Mouse (Mus musculus) lung, embryonic 14.5 days (tissue): ENCODE results near the gene Insm2. TPM values are rescaled to one million over a fixed set of nuclear protein-coding genes. Genes with fewer than 3 reads are reported as not detected.

Experiments
- ATAC-seq: fragments of 200-750 bp; cut with Nextera tagmentation; 2 replicates; pipeline ENCODE4 v1.8.0; 2017; ENCODE audit warnings: mild to moderate bottlenecking, moderate TSS enrichment, moderate library complexity; ENCODE audit not compliant: insufficient read depth
- DNase-seq: peaks from one replicate; pipeline ENCODE4 v3.0.0-alpha.2; 2015
- H3K27ac ChIP-seq: fragments of 300-500 bp; sonication (generic); 2 replicates; pipeline ENCODE4 v1.5.1; 2014; ENCODE audit warnings: low read depth, mild to moderate bottlenecking, moderate library complexity
- H3K27me3 ChIP-seq: fragments of 300-500 bp; sonication (generic); 2 replicates; pipeline ENCODE4 v1.6.1; 2014; ENCODE audit warnings: low read length, control low read depth; ENCODE audit not compliant: insufficient read depth
- H3K36me3 ChIP-seq: fragments of 300-500 bp; sonication (generic); 2 replicates; pipeline ENCODE4 v1.6.1; 2014; ENCODE audit warnings: control low read depth; ENCODE audit not compliant: insufficient read depth
- H3K4me1 ChIP-seq: fragments of 300-500 bp; sonication (generic); 2 replicates; pipeline ENCODE4 v1.6.1; 2014; ENCODE audit warnings: antibody characterized with exemption, control low read depth; ENCODE audit not compliant: insufficient read depth
- H3K4me2 ChIP-seq: fragments of 300-500 bp; sonication (generic); 2 replicates; pipeline ENCODE4 v1.6.1; 2014; ENCODE audit warnings: mild to moderate bottlenecking
- H3K4me3 ChIP-seq: fragments of 300-500 bp; sonication (generic); 2 replicates; pipeline ENCODE4 v1.5.1; 2014; ENCODE audit warnings: low read depth, low read length
- H3K9ac ChIP-seq: fragments of 300-500 bp; sonication (generic); 2 replicates; pipeline ENCODE4 v1.6.1; 2014
- H3K9me3 ChIP-seq: fragments of 300-500 bp; sonication (generic); 2 replicates; pipeline ENCODE4 v1.6.1; 2016; ENCODE audit warnings: low read depth, low read length, control low read depth
- CTCF ChIP-seq: IDR thresholded peaks from 2 replicates; pipeline ENCODE4 v1.5.1; 2016; ENCODE audit warnings: antibody characterized with exemption, low read depth
- WGBS: fragments of 180-500 bp; shearing (Covaris S2); extraction: QIAGEN DNeasy Blood & Tissue Kit; methylation state at CpG from one replicate; pipeline ENCODE4 v1.1.7; 2014; 5-methylcytosine and 5-hydroxymethylcytosine counted together
- polyA plus RNA-seq: library from polyadenylated mRNA; unstranded; fragments of >200 nt; fragmentation: Nextera tagmentation; extraction: Ambion mirVana; gene quantifications from 2 replicates; pipeline ENCODE4 v1.2.1, GENCODE M21; 2014

Gene Insm2
- polyA plus RNA-seq, 1 experiment from 2014 or later = 0.20 TPM

DNA sequence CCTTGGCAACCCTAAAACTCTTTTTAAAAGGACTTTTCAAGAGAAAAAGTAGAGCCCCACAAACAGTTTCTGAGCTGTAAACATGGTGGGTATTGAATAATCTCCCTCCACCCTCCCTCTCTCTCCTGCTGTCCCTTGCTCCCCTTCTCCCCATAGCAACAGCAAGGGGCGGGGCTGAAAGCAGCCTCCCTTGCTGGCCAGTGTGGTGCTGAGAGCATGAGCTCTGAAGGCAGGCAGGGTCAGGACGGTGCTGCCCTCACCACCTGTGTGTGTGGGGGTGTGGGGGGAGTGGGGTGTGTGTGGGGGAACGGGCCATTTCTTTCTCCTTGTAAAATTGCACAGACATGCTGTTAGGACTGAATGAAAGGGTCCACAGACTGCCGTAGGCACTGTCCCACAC is 8.7 kb downstream of the Insm2 start:
- no peaks in the 10 kb centered on the region for H3K36me3 ChIP-seq
- 37% methylated on average over 4 of the region's 4 CpGs for WGBS
- H3K9ac ChIP-seq = no peak overlapping the region
- no peak for ATAC-seq
- DNase-seq = no peak
- H3K27me3 ChIP-seq = no peaks in the 10 kb centered on the region
- no peak for TF ChIP-seq CTCF
- H3K4me3 ChIP-seq = no peak overlapping the region
- H3K9me3 ChIP-seq = no peaks in the 10 kb centered on the region
- H3K4me2 ChIP-seq = no peak overlapping the region
- no peak overlapping the region for H3K27ac ChIP-seq
- H3K4me1 ChIP-seq = no peaks in the 10 kb centered on the region

GRCm38 (mm10) chr12:55610812-55611211 is 11.6 kb downstream of the Insm2 start:
- TF ChIP-seq CTCF = no peak
- 47% methylated on average over 2 of the region's 2 CpGs for WGBS
- Histone ChIP-seq H3K4me1 (no peaks in the 10 kb centered on the region), H3K4me3 (no peak overlapping the region), H3K27me3 (no peaks in the 10 kb centered on the region), H3K9ac (no peak overlapping the region), H3K4me2 (no peak overlapping the region), H3K36me3 (no peaks in the 10 kb centered on the region), H3K9me3 (no peaks in the 10 kb centered on the region), H3K27ac (no peak overlapping the region)
- DNase-seq (no peak), ATAC-seq (no peak)

GRCm38 (mm10) chr12:55620321-55620720 is 21.1 kb downstream of the Insm2 start:
- 81% methylated on average over 2 of the region's 2 CpGs for WGBS
- H3K4me1 ChIP-seq = no peaks in the 10 kb centered on the region

DNA sequence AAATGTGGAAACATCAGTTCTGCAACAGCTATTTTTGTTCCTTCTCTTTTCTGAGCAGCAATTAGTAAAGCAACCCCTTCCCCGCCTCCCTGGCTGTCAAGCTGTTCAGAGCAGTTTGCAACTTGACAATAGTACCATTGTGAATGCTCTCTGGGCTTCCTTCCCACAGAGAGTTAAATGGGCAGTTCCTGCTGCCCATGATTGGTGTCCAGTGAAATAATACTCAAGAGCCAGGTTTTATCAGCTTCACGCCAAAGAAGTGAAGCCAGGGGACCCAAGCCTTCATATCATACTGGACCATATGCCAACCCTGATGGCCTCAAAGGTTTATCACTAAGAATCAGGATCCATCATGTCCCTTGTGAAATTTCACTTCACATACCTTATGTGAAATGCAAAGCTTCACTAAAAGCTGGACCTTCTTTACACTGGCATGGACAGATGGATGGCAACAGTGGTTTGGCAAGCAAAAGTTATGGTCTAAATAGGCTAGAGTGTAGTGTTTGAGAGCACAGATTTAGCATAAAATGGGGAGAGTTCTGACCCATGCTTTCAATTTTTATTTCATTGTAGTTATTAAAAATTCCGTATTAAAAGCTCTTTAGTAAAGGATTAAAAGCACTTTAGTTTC is 23.5 kb downstream of the Insm2 start:
- TF ChIP-seq CTCF = no peak
- Histone ChIP-seq H3K4me3 (no peak overlapping the region), H3K27ac (no peak overlapping the region), H3K9me3 (no peaks in the 10 kb centered on the region), H3K4me2 (no peak overlapping the region), H3K4me1 (no peaks in the 10 kb centered on the region), H3K9ac (no peak overlapping the region), H3K27me3 (no peaks in the 10 kb centered on the region), H3K36me3 (no peaks in the 10 kb centered on the region)
- DNase-seq (no peak), ATAC-seq (no peak)
- 59% methylated on average over 3 of the region's 3 CpGs for WGBS

More at GRCm38 (mm10) chr12:55620321-55620720, 21.1 kb downstream of the Insm2 start:
- no peaks in the 10 kb centered on the region for H3K27me3 ChIP-seq
- H3K4me3 ChIP-seq = no peak overlapping the region
- no peaks in the 10 kb centered on the region for H3K9me3 ChIP-seq
- no peak overlapping the region for H3K9ac ChIP-seq
- no peak overlapping the region for H3K4me2 ChIP-seq
- TF ChIP-seq CTCF = no peak
- H3K27ac ChIP-seq = no peak overlapping the region
- ATAC-seq (no peak), DNase-seq (no peak)
- H3K36me3 ChIP-seq = no peaks in the 10 kb centered on the region

DNA sequence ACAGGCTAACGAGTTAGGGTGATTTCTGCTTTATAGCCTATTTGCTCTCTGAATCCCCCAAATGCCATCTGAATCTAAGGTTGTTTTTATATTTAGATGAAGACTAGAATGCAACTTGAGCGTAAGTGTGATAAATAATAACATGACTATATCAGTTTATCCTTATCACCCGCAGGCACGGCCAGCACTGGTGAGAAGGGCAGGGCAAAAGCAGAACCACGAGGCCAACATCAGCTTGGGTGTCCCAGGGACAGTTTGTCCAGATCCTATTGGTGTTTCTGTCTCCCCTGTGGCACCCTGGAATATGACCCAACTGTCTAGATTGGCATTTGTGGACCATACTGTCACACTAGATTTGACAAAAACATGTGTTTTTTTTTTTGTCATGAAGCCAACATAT is 24.0 kb downstream of the Insm2 start:
- H3K4me3 ChIP-seq = no peak overlapping the region
- no peak for ATAC-seq
- no peak for DNase-seq
- H3K36me3 ChIP-seq = no peaks in the 10 kb centered on the region
- H3K9me3 ChIP-seq = no peaks in the 10 kb centered on the region
- H3K4me1 ChIP-seq = no peaks in the 10 kb centered on the region
- H3K27me3 ChIP-seq = no peaks in the 10 kb centered on the region
- no peak for TF ChIP-seq CTCF
- no peak overlapping the region for H3K9ac ChIP-seq
- no peak overlapping the region for H3K27ac ChIP-seq
- 77% methylated on average over 5 of the region's 5 CpGs for WGBS
- H3K4me2 ChIP-seq = no peak overlapping the region

DNA sequence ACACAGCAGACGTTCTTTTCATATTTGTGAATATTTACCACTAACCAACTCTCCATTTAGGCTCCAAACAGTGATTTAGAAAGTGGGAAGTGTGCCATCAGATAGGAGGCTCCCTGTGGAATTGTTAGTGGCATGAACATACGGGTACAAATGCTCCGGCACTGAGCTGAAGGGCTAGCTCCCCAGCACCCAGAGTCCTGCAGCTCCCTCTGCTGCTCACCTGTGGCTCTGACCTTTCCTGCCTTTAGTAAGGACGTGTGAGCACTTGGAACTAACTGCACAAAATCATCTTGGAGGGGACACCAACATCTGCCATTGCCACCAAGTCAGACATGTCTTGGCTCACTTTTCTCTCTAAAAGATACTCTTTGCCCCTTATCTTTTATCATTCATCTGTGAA is 27.5 kb downstream of the Insm2 start:
- Histone ChIP-seq H3K9me3 (no peaks in the 10 kb centered on the region), H3K27ac (no peak overlapping the region), H3K36me3 (no peaks in the 10 kb centered on the region), H3K4me2 (no peak overlapping the region), H3K27me3 (no peaks in the 10 kb centered on the region), H3K4me3 (no peak overlapping the region), H3K9ac (no peak overlapping the region), H3K4me1 (no peaks in the 10 kb centered on the region)
- peak; percentile 31; the same call in 1 of the 2 replicates for TF ChIP-seq CTCF
- DNase-seq (no peak), ATAC-seq (no peak)
- WGBS = 36% methylated on average over 4 of the region's 4 CpGs

GRCm38 (mm10) chr12:55648011-55648525 is 48.8 kb downstream of the Insm2 start:
- Histone ChIP-seq H3K9me3 (no peaks in the 10 kb centered on the region), H3K27ac (no peak overlapping the region), H3K36me3 (0 out of 2 replicates have a peak, but pooled peaks cover 2% of the 10 kb centered on the region), H3K4me3 (no peak overlapping the region), H3K4me2 (no peak overlapping the region), H3K9ac (no peak overlapping the region), H3K4me1 (no peaks in the 10 kb centered on the region), H3K27me3 (no peaks in the 10 kb centered on the region)
- no peak for TF ChIP-seq CTCF
- no peak for ATAC-seq
- 84% methylated on average over 7 of the region's 7 CpGs for WGBS
- no peak for DNase-seq

Other genes starting within 250 kb of the Insm2 start
- gene Psma6, start 215.2 kb upstream of the Insm2 start, polyA plus RNA-seq = 423 and 432 TPM in 2 replicates
- gene Nfkbia, start 106.8 kb upstream of the Insm2 start, polyA plus RNA-seq = 81.0 and 93.6 TPM in 2 replicates
- not detected in 2 replicates for gene Aldoart2, start 34.2 kb upstream of the Insm2 start, polyA plus RNA-seq
- 20.4 and 20.5 TPM in 2 replicates for gene Ralgapa1, start 221.7 kb downstream of the Insm2 start, polyA plus RNA-seq
- gene Brms1l, start 236.9 kb downstream of the Insm2 start, polyA plus RNA-seq = 42.3 and 49.2 TPM in 2 replicates